Mouse (Mus musculus): ENCODE results near the gene Znrf1. TPM values are rescaled to one million over a fixed set of nuclear protein-coding genes. Genes with fewer than 3 reads are reported as not detected.
A peak's percentile ranks its signal among the peaks of the same experiment; 100 is the strongest.

Znrf1 gene
- total RNA-seq, 2 experiments from 2014 or later: 31.0 to 36.3 TPM

DNA sequence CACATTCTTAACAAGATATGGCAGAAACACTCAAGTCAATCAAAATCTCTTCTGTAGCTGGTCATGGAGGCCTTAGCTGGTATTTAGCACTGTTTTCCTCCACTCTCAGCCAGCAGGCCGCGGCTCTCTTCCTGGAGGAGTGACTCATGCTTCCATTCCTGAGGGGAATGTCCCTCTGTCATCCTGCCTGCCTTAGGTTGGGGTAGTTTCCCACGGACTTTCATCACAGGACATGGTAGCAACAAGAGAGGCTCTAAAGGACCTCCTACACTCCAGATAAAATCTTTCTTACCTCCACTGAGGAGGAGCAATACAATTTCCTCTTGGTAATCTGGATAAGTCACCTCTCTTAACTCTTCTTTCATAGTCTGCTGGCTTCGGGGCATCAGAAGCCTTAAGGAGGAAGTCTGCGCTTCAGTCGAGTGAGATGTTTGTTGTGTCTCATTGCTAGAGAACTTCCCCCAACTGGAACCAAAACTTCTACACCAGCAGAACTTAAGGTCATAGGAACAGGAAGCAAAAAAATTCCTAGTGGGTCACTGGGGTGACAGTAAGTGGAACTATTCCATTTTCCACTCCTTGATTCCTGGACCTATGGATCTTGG, 123.0 kb downstream of the Znrf1 start:
- no peak for DNase-seq (ENCODE audit: low spot score in 2 of 2)

DNA sequence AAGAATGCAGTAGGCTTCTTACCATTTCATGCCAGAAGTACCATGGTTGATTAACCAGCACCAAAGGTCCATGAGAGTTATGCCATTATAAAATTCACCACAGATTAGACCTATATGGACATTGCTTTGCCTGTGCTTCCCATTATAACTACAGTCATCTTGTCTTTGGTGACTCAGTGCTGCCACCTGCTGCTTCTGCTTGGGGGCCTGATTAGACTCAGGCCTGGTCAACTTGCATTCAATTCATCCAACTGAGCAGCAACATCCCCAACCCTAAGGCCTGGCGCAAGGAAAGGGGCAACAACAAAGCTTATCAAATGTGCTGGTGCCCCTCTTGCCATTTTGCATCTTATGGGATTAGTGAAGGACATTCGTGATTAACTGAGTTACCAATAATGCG, 126.6 kb downstream of the Znrf1 start:
- peak; percentile 82 to 84 for DNase-seq (ENCODE audit: low spot score in 2 of 2)

- DNase-seq (ENCODE audit: low spot score in 2 of 2): no peak
These were observed 130.9 kb downstream of the Znrf1 start for GRCm38 (mm10) chr8:111666751-111667150.

Other genes with a start within 250 kb of the Znrf1 start
- 10 to 100 TPM; 30.8 to 54.7 TPM for gene Rfwd3, start 235.9 kb upstream of the Znrf1 start, total RNA-seq (2021)
- 10 to 100 TPM in 1 of 2 experiments, 1 to 10 TPM in 1; 5.1 to 16.4 TPM for gene Mlkl, start 197.9 kb upstream of the Znrf1 start, total RNA-seq (2021)
- 10 to 100 TPM in 1 of 2 experiments, not detected in 1; 14.6 TPM for gene Fa2h, start 142.3 kb upstream of the Znrf1 start, total RNA-seq (2021)
- gene Wdr59, start 14.0 kb upstream of the Znrf1 start, total RNA-seq (2021): 10 to 100 TPM in 1 of 2 experiments, 1 to 10 TPM in 1; 9.2 to 10.3 TPM
- gene Ldhd, start 94.3 kb downstream of the Znrf1 start, total RNA-seq (2021): 100 to 1,000 TPM in 1 of 2 experiments, 10 to 100 TPM in 1; 65.1 to 101 TPM
- 1 to 10 TPM; 6.4 to 6.5 TPM for gene Zfp1, start 107.3 kb downstream of the Znrf1 start, total RNA-seq (2021)
- not detected for gene Ctrb1, start 154.9 kb downstream of the Znrf1 start, total RNA-seq (2021)
- 100 to 1,000 TPM in 1 of 2 experiments, 10 to 100 TPM in 1; 83.9 to 120 TPM for gene Bcar1, start 207.7 kb downstream of the Znrf1 start, total RNA-seq (2021)